Mouse (Mus musculus) cortical plate, adult 2 months (tissue): ENCODE data around the gene Gm9903. TPM values are rescaled to one million over a fixed set of nuclear protein-coding genes. Genes with fewer than 3 reads are reported as not detected.

Source experiments
- H3K27ac ChIP-seq: fragments of 200-500 bp; 2 replicates; pipeline ENCODE4 v1.5.1; 2012; ENCODE audit warnings: low read length, control low read depth, inconsistent platforms; ENCODE audit not compliant: insufficient read depth
- H3K4me1 ChIP-seq: fragments of 200-500 bp; 2 replicates; pipeline ENCODE4 v1.6.1; 2011; ENCODE audit warnings: low read length; ENCODE audit not compliant: control insufficient read depth, insufficient read depth
- H3K4me3 ChIP-seq: fragments of 200-500 bp; 2 replicates; pipeline ENCODE4 v1.5.1; 2011; ENCODE audit warnings: mild to moderate bottlenecking, low read length, control low read depth; ENCODE audit not compliant: insufficient read depth
- CTCF ChIP-seq: fragments of 200-500 bp; IDR thresholded peaks from 2 replicates; pipeline ENCODE4 v1.5.1; 2011; ENCODE audit warnings: mild to moderate bottlenecking, control low read depth, low read length; ENCODE audit not compliant: insufficient read depth; ENCODE audit errors: extremely low read depth
- POLR2A ChIP-seq: fragments of 200-500 bp; IDR thresholded peaks from 2 replicates; pipeline ENCODE4 v1.6.1; 2011; ENCODE audit warnings: mild to moderate bottlenecking, low read length, control low read depth; ENCODE audit not compliant: insufficient read depth; ENCODE audit errors: extremely low read depth
- polyA plus RNA-seq: library from polyadenylated mRNA; depleted of rRNA; stranded (reverse); fragments of >200 nt; gene quantifications from 2 replicates; pipeline ENCODE4 v1.2.3, GENCODE M21; 2012

The Gm9903 gene
- polyA plus RNA-seq, 1 experiment = 0.73 TPM

GRCm38 (mm10) chr5:33635361-33635760 lies 5.6 kb downstream of the Gm9903 start:
- Histone ChIP-seq H3K4me1 (no peaks in the 10 kb centered on the region), H3K27ac (no peak overlapping the region), H3K4me3 (no peak overlapping the region)
- TF ChIP-seq CTCF (no peak), POLR2A (no peak)

- Histone ChIP-seq H3K4me1 (no peaks in the 10 kb centered on the region), H3K4me3 (no peak overlapping the region), H3K27ac (no peak overlapping the region)
- TF ChIP-seq CTCF (no peak), POLR2A (no peak)
These were observed 8.1 kb downstream of the Gm9903 start for GRCm38 (mm10) chr5:33637606-33638350.

GRCm38 (mm10) chr5:33638826-33639225 lies 9.1 kb downstream of the Gm9903 start:
- Histone ChIP-seq H3K4me3 (no peak overlapping the region), H3K27ac (no peak overlapping the region), H3K4me1 (no peaks in the 10 kb centered on the region)
- TF ChIP-seq CTCF (no peak), POLR2A (no peak)

GRCm38 (mm10) chr5:33640652-33641051 lies 10.9 kb downstream of the Gm9903 start:
- peak; percentile 50; the same call in 1 of the 2 replicates for TF ChIP-seq CTCF
- TF ChIP-seq POLR2A = no peak
- Histone ChIP-seq H3K4me3 (no peak overlapping the region), H3K27ac (no peak overlapping the region), H3K4me1 (no peaks in the 10 kb centered on the region)

- peak overlapping the region; percentile 64 for H3K4me3 ChIP-seq
- no peak overlapping the region for H3K27ac ChIP-seq
- 0 out of 2 replicates have a peak, but pooled peaks cover 2% of the 10 kb centered on the region for H3K4me1 ChIP-seq
- TF ChIP-seq CTCF (no peak), POLR2A (no peak)
These were observed 21.3 kb downstream of the Gm9903 start for GRCm38 (mm10) chr5:33651017-33651416.

- TF ChIP-seq CTCF = no peak
- no peak for TF ChIP-seq POLR2A
These were observed 21.8 kb downstream of the Gm9903 start for GRCm38 (mm10) chr5:33651541-33651920.

GRCm38 (mm10) chr5:33651921-33652782 lies 22.4 kb downstream of the Gm9903 start, which contains the start of gene Slbp:
Slbp (minus strand) TSS chr5:33652574.
- peak; percentile 98 for TF ChIP-seq POLR2A
- no peak for TF ChIP-seq CTCF

More at GRCm38 (mm10) chr5:33651541-33651920, 21.8 kb downstream of the Gm9903 start:
- Histone ChIP-seq H3K4me3 (peak overlapping the region; percentile 64), H3K27ac (peak overlapping the region; percentile 32; the same call in 1 of the 2 replicates), H3K4me1 (peaks cover 2% of the 10 kb centered on the region; the same call in 1 of the 2 replicates)

GRCm38 (mm10) chr5:33652783-33653173 lies 23.1 kb downstream of the Gm9903 start:
- no peak overlapping the region for H3K27ac ChIP-seq
- H3K4me3 ChIP-seq = peak overlapping the region; percentile 64
- TF ChIP-seq POLR2A (no peak), CTCF (no peak)
- peaks cover 5% of the 10 kb centered on the region; the same call in 1 of the 2 replicates for H3K4me1 ChIP-seq

More at GRCm38 (mm10) chr5:33651921-33652782, 22.4 kb downstream of the Gm9903 start, which contains the start of gene Slbp:
- Histone ChIP-seq H3K4me1 (peaks cover 5% of the 10 kb centered on the region; the same call in 1 of the 2 replicates), H3K4me3 (peak within 1 kb of the TSS; percentile 64), H3K27ac (peak within 1 kb of the TSS; percentile 95)

GRCm38 (mm10) chr5:33654424-33654823 lies 24.7 kb downstream of the Gm9903 start:
- Histone ChIP-seq H3K4me1 (peaks cover 5% of the 10 kb centered on the region; the same call in 1 of the 2 replicates), H3K27ac (no peak overlapping the region), H3K4me3 (no peak overlapping the region)
- no peak for TF ChIP-seq POLR2A
- no peak for TF ChIP-seq CTCF
